Mouse (Mus musculus) retina, postnatal 1 day (tissue): ENCODE measurements at regions not wholly inside any gene's neighbourhood (a gene's known extent, or its start where the extent isn't known, plus 50 kb on each side); places are given as distances from the start of the nearest gene placed in this dataset.
A peak's percentile ranks its signal among the peaks of the same experiment; 100 is the strongest.

Experiments
- DNase-seq: peaks from one replicate; pipeline ENCODE4 v3.0.0-alpha.2; 2012

DNA sequence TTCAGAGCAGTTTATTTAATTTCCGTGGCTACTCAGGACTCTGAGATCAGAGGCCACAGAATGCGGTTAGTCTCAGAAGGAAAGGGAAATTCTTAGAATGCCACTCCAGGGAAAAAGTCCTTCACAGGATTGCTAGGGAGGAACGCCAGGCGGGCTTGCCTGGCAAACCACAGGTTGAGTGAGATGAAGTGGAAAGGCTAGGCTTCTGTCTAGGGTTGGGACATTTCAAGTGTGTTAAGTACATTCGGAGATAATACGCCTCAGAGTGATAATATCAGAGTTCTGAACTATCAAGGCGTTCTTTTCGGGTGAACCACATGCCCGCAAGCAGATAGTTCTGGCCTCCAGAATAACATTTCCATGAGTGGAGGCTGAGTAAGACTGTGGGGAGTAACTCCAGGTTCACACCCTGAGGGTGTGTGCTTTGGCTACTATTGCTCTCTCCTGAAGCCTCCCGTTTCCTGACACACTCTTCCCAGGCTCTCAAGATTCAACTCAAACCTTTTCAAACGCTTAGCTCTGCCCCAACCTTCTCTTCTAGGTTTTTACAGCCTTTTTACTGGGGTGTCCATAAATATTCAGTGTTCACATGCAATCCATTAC, 119.3 kb upstream of the Nr5a2 start:
- no peak for DNase-seq

DNA sequence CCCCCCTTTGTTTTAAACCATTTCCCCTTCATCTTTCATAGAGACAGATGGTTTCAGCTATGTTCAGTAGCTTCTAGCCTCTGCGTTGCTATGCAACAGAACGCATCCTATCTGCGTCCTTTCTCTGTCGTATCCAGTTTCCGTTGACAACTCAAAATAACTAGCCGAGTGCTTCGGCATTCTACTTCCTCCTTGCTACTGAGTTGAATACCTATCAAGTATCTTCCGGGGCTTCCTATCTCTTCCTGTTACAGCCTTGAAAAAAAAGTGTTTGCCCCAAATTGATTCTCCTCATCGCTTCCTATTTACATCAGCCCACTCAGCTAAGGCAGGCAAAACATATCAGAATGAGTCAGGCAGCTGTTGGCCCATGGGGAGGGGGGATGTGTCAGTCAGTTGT, 114.5 kb upstream of the Nr5a2 start:
- peak; percentile 87 for DNase-seq

DNA sequence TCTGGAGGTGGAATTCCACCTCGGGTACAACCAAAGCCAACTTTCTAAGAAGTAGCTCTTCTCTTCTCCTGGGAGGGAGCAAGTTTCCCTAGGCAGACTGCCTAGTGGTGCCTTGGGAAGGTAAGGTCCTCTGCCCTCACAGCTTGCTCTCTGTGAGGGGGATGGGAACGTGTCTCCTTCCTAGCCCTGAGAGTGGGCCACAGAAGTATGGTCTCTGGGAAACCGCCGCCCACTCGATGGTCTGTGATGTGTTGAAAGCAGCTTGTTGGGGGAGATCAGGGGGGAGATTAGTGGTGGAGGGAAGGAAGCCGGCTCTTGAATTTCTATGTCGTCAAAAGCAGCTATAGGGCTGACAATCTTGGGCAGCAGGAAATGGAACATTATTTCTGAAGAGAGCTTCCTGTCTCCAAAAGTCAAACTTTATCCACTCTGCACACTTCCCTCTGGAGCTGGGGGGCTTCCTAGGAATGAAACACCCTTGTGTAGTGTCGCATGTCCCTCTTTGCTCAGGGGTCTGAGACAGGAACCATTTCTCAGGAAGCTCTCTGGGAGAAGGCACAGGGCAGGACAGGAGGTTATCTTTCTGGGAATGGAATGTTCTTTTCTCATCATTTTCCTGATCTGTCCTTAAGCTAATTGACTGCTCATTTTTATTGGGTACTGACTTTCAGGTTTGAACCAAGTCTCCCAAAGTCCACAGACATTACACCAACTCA, 113.8 kb upstream of the Nr5a2 start:
- no peak for DNase-seq

DNA sequence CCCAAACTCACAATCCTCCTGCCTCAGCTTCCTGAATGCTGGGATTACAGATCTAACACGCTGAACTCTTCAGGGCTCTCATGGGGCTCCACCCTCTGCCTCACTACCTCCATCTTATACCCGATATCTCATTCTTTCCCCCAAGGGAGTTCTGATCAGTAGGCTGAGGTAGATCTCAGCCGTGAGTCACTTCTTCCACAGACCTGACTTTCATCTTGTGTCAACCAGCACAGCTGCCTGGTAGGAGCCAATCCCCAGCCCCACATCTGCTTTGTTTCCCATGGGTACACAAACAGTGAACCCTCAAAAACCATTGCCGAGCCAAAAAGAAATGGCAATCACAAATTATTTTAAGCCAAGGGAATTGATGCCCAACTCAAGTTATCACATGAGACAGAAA, 100.7 kb upstream of the Nr5a2 start:
- no peak for DNase-seq

DNA sequence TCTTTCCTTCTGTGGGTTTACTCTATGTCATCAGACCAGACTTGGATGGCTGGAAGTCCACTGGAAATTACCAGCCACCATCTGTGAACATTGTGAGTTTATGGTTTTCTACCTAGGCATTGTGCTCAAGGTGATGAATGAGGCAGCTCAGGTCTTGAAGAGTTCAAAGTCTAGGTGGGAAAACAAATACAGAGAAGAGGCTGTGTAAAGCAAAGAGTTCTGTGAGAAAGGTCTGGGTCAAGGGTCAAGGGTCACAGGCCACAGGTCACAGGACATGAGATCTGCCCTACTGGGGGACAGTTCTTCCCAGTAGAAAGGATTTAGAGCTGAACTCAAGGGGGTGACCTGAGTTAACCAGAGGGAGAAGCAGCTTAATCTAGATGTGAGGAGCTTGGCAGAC, 92.9 kb upstream of the Nr5a2 start:
- DNase-seq: no peak

DNA sequence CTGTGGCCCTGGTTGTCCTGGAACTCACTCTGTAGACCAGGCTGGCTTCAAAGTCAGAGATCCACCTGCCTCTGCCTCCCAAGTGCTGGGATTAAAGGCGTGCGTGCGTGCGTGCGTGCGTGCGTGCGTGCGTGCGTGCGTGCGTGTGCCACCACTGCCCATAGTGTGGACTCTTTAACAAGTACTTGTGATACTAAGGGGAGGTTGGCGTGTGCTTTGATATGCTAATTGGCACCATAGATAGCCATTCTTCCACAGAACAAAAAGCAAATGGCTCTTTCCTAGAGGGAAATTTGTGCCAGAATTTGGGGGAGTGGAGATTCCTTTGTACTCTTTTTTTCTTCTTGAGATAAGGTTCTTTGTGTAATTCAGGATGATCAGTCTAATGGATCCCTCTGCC, 91.3 kb upstream of the Nr5a2 start:
- DNase-seq: no peak

DNA sequence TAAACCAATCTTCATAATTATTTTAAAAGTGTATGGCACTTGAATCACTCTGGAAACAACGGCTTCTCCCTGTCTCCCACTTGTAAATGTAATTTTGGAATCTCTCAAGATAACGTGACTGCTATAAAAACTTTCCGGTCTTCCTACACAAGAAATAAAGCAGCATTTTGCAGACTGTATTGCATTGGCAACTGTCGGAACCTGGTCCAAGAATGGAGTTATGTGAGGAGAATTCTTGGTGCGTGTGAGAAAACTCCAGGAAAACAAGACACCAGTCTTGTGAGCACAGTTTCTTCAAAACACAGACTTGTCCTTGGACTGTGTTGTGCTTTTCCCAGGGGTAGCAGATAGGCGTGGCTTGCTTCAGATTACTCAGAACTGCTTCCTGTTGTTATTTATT, 83.8 kb upstream of the Nr5a2 start:
- no peak for DNase-seq

DNA sequence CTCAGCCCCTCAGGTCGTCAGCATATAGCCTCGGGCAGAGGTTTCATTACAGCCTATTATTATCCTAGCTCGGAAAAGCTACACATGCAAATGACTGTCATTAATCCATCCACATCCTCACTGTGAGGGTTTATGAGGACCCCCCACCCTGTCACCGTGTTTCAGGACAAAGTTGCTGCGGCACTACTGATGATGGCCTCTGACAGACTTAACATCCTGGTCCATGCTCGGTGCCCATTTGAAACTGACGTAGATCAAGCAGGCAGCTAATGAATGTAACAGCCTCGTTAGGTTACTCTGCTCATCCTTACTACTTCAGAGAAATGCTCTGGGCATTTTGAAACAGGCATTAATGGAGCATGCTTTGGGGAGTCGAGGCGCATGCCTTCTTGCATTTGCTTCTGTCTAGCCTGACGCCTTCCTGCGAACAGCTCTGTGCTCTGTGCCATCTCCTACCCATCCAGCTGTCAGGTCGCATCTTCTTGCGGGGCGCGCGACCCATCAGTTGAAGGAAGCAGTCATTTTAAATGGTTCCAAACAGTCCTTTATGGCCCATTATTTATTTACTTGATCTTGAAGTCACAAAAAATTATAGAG, 82.3 kb upstream of the Nr5a2 start:
- DNase-seq: peak; percentile 58

DNA sequence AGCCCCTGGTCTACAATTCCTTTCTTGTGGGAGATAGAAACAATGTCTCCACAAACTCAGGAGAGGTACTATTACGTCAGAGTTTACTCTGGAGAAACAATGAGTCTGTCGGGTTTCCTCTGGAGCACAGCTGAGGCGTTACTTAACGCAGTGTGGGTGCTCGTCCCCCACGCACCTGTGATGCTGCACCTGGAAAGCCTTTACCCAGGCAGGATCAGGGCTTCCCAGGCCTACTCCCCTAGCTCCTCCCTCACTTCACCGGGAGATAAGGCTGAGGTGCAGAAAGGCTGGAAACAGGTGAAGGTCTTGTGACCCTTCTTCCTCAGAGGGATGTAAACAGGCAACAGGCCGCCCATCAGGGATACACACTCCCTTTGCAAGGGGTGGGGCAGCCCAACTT, 80.7 kb upstream of the Nr5a2 start:
- no peak for DNase-seq

DNA sequence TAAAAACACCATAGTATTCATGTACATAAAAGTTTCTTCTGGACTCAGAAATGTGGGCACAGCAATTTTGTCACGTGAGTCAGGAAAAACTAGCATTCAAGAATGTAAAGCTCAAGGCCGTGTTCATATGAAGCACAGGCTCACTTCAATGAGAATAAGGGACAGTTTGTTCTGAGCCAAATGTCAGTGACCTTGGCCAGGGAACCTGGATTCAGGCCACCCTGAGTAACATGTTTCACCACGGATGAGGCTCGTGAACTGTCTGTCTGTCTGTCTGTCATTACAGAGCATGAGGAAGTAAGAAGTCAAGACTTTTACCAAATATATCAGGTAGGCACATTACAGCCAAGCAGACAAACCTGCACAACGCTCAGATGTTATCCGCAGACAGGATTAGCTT, 74.3 kb upstream of the Nr5a2 start:
- DNase-seq: no peak

DNA sequence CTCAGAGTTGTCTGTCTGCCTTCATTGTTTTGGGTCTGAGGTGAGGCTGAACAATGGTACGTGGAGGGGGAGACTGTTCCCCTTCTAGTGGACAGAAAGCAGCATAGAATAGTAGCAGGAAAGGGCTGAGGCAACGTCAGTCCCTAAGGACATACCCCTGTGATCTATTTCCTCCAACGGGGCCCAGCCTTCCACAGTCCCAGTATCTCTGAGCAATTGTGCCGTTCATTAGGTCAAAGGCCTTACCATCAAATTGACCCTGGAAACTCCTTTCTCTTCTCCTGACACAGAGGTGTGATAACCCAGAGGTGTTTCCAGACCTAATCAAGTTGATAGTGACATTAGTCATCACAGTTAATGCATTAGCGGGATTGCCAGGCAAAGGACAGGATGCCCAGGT, 73.4 kb upstream of the Nr5a2 start:
- no peak for DNase-seq

DNA sequence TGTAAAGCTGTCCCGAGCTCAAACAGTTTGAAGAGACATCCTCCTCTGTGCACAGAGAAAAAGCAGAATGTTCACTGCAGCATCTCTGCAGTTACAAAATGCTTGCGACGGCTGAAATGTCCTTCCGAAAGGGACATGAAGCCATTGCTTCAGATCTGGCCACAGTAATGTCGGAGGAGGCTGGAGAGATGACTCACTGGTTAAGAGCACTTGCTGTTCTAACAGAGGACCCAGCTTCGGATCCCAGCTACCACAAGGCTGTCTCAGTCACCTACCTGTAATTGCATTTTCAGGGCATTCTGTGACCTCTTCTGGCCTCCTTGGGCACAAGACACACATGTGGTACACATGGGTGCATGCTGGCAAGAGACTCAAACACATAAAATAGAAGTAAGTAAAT, 63.5 kb upstream of the Nr5a2 start:
- DNase-seq: no peak

DNA sequence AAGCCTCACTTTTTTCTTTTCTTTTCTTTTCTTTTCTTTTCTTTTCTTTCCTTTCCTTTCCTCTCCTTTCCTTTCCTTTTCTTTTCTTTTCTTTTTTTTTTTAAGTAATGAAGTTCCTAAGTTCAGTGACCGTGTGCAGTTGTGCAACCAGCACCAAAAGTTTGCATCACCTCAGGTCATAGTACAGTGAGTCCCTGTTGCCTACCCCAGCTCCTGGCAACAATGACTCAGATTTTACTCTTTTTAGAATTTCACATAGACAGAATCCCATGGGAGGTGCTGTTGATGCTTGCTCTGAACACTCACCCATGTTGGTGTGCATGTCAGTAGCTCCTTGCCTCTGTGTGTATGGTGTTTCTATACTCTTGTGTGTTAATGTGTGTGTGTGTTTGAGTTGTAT, 60.3 kb upstream of the Nr5a2 start:
- no peak for DNase-seq

DNA sequence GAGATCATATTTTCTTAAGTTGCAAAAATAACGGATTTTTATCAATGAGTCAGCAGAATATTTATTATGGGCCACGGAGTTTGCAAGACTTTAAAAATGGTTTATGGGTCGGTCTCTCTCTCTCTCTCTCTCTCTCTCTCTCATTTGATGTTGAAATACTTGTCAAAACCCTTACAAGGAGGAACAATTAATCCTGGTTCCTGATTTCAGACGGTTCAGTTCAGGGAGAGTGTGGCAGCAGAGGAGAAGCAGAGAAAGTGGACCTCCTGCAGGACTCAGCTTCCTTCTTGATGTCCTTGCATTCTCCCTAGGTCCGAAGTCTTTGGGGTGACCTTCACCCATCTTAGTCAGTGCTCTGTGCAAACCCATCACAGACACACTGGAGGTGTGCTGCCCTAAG, 57.4 kb upstream of the Nr5a2 start:
- no peak for DNase-seq

DNA sequence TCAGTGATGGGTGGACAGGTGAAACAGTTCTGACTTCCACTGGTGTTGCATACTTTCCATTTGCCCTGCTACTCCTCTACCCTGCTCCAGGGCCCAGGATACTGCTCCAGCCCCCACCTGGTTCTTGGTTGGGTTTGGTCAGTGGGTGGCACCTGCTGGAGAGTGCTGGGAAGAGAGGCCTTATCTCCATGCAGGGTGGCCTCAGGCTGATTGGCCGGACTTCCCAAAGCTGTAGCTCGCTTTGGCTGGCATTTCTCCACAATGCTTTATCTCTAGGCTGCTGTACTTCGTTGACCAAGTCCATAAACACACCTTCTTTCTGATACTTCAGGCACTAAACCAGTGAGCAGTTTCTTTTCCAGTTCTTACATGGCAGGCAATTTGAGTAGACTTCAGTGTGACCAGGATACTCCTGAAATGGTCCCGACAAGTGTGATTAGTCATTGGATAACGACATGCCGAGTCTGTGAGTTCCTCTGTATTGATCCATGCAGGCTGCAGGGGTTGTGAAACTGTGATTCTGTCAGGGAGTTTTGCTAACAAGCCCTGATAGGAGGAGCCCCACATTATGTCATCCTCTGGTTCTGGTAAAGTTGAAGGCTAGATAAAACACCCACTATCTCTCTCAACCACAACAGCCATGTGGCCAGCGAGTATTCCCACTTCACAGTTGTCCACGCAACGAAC, 50.1 kb upstream of the Nr5a2 start:
- DNase-seq: no peak
